Mouse (Mus musculus): ENCODE results near the gene Cdc5l.

DNA sequence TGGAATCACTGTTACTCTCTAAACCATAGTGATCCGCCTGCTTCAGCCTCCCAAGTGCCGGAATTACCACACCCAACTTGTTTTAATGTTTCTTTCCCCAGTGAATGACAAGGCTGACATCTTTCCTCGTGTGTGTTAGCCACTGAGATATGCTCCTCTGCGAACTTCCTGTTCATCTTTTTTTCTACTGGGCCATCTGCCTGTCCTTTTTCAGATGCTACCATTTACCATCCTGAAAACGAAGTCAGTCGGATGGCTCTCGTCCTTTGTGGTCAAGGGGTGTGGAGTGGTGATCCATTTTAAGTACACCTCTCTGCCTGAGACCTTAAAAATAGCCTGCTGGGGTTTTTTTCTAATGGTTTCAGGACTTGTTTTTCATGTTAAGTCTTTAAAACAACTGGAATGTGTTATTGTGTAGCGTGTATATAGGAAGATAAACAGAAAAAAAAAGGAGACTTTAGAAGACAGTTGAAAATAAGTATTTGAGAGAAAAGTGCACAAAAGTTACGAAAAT lies 54.2 kb downstream of the Cdc5l start:
- no peak for TF ChIP-seq CTCF (IDR thresholded peaks at IDR 0.05; ENCODE audit: low read depth)
- no peak for TF ChIP-seq EP300 (IDR thresholded peaks at IDR 0.05; ENCODE audit: low read depth)
